Mouse (Mus musculus): ENCODE data around the gene Aqp2.

Aqp2 gene

GRCm38 (mm10) chr15:99578802-99579485, at the start of gene Aqp2:
TSS of gene Aqp2 (plus strand) at chr15:99579055.
- DNase-seq, result no peak

GRCm38 (mm10) chr15:99531146-99531545, 47.7 kb upstream of the Aqp2 start:
- DNase-seq, result no peak

GRCm38 (mm10) chr15:99532023-99532422, 46.8 kb upstream of the Aqp2 start:
- no peak for DNase-seq

GRCm38 (mm10) chr15:99536889-99537862, 41.7 kb upstream of the Aqp2 start:
- DNase-seq, result no peak

- DNase-seq, result no peak
Measured at GRCm38 (mm10) chr15:99539891-99540290, 39.0 kb upstream of the Aqp2 start.

GRCm38 (mm10) chr15:99544047-99544446, 34.8 kb upstream of the Aqp2 start:
- DNase-seq, result no peak

- DNase-seq, result no peak
Measured at GRCm38 (mm10) chr15:99546596-99546995, 32.3 kb upstream of the Aqp2 start.

- no peak for DNase-seq
Measured at GRCm38 (mm10) chr15:99547732-99548131, 31.1 kb upstream of the Aqp2 start.

- DNase-seq, result no peak
Measured at GRCm38 (mm10) chr15:99549901-99550300, 29.0 kb upstream of the Aqp2 start.

- no peak for DNase-seq
Measured at GRCm38 (mm10) chr15:99553767-99554166, 25.1 kb upstream of the Aqp2 start.

- DNase-seq, result no peak
Measured at GRCm38 (mm10) chr15:99558947-99559346, 19.9 kb upstream of the Aqp2 start.

GRCm38 (mm10) chr15:99560246-99560645, 18.6 kb upstream of the Aqp2 start:
- DNase-seq, result no peak

- no peak for DNase-seq
Measured at GRCm38 (mm10) chr15:99567371-99567770, 11.5 kb upstream of the Aqp2 start.

GRCm38 (mm10) chr15:99568682-99569081, 10.2 kb upstream of the Aqp2 start:
- no peak for DNase-seq

GRCm38 (mm10) chr15:99569123-99569522, 9.7 kb upstream of the Aqp2 start:
- DNase-seq, result no peak

- DNase-seq, result peak; percentile 43
Measured at GRCm38 (mm10) chr15:99583463-99584344, 4.8 kb downstream of the Aqp2 start.

- DNase-seq, result no peak
Measured at GRCm38 (mm10) chr15:99584407-99585202, 5.8 kb downstream of the Aqp2 start.

GRCm38 (mm10) chr15:99585741-99586140, 6.9 kb downstream of the Aqp2 start:
- DNase-seq, result no peak

GRCm38 (mm10) chr15:99586525-99586924, 7.7 kb downstream of the Aqp2 start:
- no peak for DNase-seq

GRCm38 (mm10) chr15:99589237-99589636, 10.4 kb downstream of the Aqp2 start:
- no peak for DNase-seq

GRCm38 (mm10) chr15:99589704-99590103, 10.8 kb downstream of the Aqp2 start:
- DNase-seq, result no peak

Measured in right cerebral cortex, postnatal 4 days (tissue).